Mouse (Mus musculus) E14TG2a.4 (cell line): ENCODE data around the gene Tmem98.

Source experiments
- H3K27me3 ChIP-seq: 2 replicates; pipeline ENCODE4 v1.6.1; 2014; ENCODE audit warnings: low read length, control low read depth; ENCODE audit not compliant: insufficient read depth
- H3K36me3 ChIP-seq: 2 replicates; pipeline ENCODE4 v1.6.1; 2014; ENCODE audit warnings: low read length, control low read depth; ENCODE audit not compliant: insufficient read depth
- H3K4me1 ChIP-seq: replicated peaks from 2 replicates; pipeline ENCODE4 v1.6.1; 2014; ENCODE audit warnings: low read depth, low read length, control low read depth
- H3K4me3 ChIP-seq: replicated peaks from 2 replicates; pipeline ENCODE4 v1.5.1; 2014; ENCODE audit warnings: mild to moderate bottlenecking, low read length
- H3K9me3 ChIP-seq: 2 replicates; pipeline ENCODE4 v1.6.1; 2014; ENCODE audit warnings: low read length, control low read depth
- CTCF ChIP-seq: conservative IDR thresholded peaks from 2 replicates; pipeline ENCODE4 v1.5.1; 2014; ENCODE audit warnings: low read length
- NANOG ChIP-seq: IDR thresholded peaks from 2 replicates; pipeline ENCODE4 v1.6.1; 2014; ENCODE audit warnings: borderline replicate concordance, low read length, mixed read lengths
- POU5F1 ChIP-seq: IDR thresholded peaks from 2 replicates; pipeline ENCODE4 v1.6.1; 2014; ENCODE audit warnings: low read length, borderline replicate concordance

The Tmem98 gene

DNA sequence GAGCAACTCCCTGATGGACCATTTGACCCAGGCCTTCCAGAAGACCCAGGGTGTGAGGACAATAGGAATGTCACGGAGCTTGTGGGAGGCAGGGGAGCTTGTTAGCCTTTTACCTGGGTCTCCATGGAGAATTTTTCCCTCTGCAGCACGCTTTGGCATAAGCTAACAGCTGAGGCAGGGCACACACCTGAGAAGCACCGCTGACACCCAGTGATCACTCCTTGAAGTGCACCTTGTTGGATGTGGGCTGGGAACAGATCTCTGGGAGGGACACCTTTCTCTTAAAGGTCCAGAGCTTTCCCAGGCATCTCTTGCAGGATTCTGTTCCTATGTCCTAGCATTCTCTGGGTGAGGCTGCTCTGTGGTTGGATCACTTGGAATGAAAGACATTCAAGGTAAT is 10.0 kb upstream of the Tmem98 start:
- Histone ChIP-seq H3K27me3 (no peaks in the 10 kb centered on the region; the same call in 1 of the 2 replicates), H3K36me3 (no peaks in the 10 kb centered on the region), H3K4me3 (no peak overlapping the region), H3K4me1 (0 out of 2 replicates have a peak, but pooled peaks cover 4% of the 10 kb centered on the region), H3K9me3 (peaks cover 2% of the 10 kb centered on the region)
- TF ChIP-seq NANOG (no peak), CTCF (peak; percentile 31)

DNA sequence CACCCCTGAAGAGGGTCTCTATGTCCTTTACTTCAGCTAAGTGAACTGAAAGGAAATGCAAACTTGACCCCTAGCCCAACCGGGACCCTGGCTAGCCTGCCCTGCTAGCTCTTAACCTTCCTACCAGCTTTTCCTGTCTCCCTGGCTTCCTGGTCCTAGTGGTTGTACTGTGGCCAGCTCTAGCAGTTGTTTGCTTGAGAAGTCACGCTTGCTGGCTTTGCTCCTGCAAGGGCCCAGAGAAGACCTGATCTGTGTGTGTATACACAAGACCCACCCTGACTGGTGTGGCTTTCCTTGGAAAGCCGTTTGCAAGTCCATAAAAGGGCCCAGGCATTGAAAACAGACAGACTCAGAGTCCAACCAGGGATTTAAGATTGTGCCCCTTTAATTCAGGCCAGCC is 7.3 kb upstream of the Tmem98 start:
- TF ChIP-seq CTCF (no peak), NANOG (no peak), POU5F1 (no peak)
- H3K9me3 ChIP-seq: peaks cover 6% of the 10 kb centered on the region
- peaks cover 3% of the 10 kb centered on the region; the same call in 1 of the 2 replicates for H3K27me3 ChIP-seq
- H3K4me1 ChIP-seq: peaks cover 11% of the 10 kb centered on the region
- no peaks in the 10 kb centered on the region for H3K36me3 ChIP-seq
- no peak overlapping the region for H3K4me3 ChIP-seq

DNA sequence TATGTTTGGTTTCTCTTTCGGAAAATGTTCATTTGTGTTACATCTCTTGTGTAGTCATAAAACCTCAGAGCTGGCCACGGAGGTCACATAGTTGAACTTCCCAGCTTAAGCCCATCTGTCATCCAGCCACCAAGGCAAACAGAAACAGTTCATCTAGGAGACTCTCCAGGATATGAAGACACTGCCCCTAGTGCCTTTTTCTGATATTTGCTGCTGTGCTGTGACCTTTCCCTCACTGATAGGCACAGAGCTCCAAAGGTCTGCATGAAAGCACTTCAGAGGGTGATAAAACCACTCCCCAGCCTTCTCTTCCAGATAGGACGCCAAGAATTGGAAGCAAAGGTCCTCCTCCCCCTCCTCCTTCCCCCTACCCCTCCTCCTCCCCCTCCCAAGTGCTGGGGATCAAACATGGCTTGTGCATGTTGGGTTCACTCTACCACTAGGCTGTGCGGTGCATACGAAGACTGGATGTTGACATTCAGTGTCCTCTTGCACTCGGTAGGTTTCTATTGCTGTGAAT is 1.4 kb upstream of the Tmem98 start:
- Histone ChIP-seq H3K4me3 (no peak overlapping the region), H3K36me3 (peaks cover 8% of the 10 kb centered on the region), H3K9me3 (peaks cover 6% of the 10 kb centered on the region), H3K4me1 (peaks cover 54% of the 10 kb centered on the region), H3K27me3 (peaks cover 26% of the 10 kb centered on the region)
- TF ChIP-seq NANOG (no peak), CTCF (no peak), POU5F1 (no peak)

DNA sequence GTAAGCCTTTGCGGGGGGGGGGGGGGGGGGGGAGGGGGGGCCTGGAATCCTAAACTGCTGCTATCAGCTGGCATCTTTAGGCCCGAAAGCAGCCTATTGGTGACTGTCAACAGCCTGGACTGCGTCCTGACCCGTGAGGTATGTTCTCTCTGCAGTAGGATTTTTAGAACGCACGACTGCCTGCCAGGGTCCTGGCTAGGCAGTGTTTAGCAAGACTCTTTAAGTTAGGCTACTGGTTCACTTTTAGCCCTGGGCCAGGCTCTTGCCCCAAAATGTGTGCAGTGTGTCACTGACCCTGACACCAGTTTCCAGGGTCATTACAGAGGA is 346 bp upstream of the Tmem98 start:
- H3K4me1 ChIP-seq: peaks cover 54% of the 10 kb centered on the region
- peaks cover 18% of the 10 kb centered on the region for H3K36me3 ChIP-seq
- H3K4me3 ChIP-seq: peak overlapping the region; percentile 74
- TF ChIP-seq NANOG: no peak
- no peak for TF ChIP-seq POU5F1
- no peak for TF ChIP-seq CTCF
- peaks cover 6% of the 10 kb centered on the region for H3K9me3 ChIP-seq
- H3K27me3 ChIP-seq: peaks cover 26% of the 10 kb centered on the region

DNA sequence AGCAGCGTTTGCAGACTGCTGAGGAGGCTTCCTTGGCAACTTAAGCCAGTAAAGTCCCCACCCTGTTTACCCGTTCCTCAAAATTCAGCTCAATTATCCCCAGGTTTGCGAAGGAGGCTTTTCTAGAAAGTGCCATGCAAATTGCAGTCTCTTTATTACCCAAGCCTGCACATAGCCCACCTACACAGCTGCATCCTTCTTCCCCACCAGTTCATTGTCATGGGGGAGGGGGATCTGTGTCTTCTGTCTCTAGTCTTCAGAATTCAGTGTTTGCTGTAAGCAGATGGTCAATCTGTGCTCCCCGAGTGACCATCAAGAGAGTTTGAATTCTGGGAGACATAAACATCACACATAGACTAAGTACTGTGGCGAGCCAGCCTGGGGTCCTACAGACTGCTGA is 1.2 kb downstream of the Tmem98 start:
- Histone ChIP-seq H3K4me1 (peaks cover 54% of the 10 kb centered on the region), H3K27me3 (peaks cover 26% of the 10 kb centered on the region), H3K9me3 (no peaks in the 10 kb centered on the region), H3K4me3 (peak overlapping the region; percentile 74; the same call in 1 of the 2 replicates), H3K36me3 (peaks cover 24% of the 10 kb centered on the region)
- TF ChIP-seq POU5F1 (no peak), CTCF (no peak), NANOG (no peak)

DNA sequence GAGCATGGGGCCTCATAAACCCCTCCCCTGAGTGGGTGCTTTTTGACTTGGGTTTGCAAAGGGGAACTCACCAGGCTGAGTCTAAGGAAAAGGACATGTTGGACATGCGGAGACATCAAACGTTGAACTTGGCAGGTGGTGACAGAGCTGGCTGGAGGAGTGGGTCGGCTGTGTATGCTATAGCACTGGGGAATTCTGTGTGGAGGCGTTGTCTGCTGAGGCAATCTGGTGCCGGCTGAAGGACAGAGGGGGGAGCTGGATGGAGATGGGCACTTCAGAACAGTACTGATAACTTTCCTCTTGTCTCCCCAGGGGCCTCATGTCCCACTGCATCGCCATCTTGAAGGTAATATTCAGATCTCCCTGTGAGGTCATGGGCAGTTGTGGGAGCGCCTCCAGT is 5.4 kb downstream of the Tmem98 start:
- H3K4me3 ChIP-seq: no peak overlapping the region
- H3K9me3 ChIP-seq: no peaks in the 10 kb centered on the region
- H3K36me3 ChIP-seq: peaks cover 24% of the 10 kb centered on the region
- peaks cover 13% of the 10 kb centered on the region for H3K27me3 ChIP-seq
- H3K4me1 ChIP-seq: peaks cover 62% of the 10 kb centered on the region
- TF ChIP-seq POU5F1: no peak
- no peak for TF ChIP-seq NANOG
- no peak for TF ChIP-seq CTCF

DNA sequence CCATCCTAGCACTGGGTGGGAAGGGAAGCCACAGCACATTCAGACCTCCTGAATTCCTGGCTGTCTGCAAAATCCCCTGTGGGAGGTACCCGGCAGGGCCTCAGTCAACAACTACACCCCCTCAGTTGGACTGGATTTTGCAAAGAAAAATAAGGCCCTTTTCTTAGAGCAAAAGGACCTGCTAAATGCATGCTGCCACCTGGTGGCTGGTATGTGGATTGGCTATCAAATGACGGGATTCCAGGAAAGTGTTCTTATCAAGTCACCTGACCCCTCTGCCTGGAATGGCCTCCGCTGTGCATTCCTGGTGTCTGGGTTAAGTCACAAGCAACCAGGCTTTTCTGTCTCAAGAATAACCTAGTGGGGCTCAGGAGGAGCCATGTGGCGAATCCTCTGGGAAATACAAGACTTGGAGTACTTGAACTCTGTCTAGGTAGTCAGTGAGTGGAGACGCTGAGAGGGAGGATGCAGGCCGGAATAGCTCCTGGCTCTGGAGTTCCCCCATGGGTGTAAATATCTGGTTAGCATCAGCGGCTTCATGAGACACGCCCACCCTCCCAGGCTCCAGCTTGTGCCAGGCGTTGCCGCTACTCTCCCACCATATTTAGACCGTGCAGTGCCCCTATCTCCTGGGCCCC is 8.2 kb downstream of the Tmem98 start:
- H3K4me1 ChIP-seq: peaks cover 54% of the 10 kb centered on the region
- H3K9me3 ChIP-seq: no peaks in the 10 kb centered on the region
- H3K4me3 ChIP-seq: peak overlapping the region; percentile 64
- H3K27me3 ChIP-seq: no peaks in the 10 kb centered on the region
- H3K36me3 ChIP-seq: peaks cover 20% of the 10 kb centered on the region
- peak; percentile 49; the same call in 1 of the 2 replicates for TF ChIP-seq NANOG
- peak; percentile 79 for TF ChIP-seq CTCF
- no peak for TF ChIP-seq POU5F1

DNA sequence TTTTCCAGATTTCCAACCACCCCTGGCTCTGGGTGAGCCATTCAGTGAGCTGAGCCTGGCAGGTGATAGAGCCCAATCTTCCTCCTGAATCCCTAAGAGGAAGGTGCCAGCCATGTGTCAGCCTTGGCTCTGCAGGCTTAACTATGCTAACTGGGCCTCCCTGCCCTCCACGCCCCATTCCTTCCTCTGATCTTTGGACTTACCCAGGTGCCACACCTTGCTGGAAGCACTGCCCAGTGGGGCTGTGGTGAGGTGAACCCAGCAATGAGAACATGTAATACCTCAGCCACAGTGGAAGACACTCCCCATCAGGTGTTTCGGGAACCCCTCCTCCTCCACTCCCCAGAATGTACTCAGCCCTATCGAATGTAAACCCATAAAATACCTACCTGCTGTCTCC is 10.1 kb downstream of the Tmem98 start:
- TF ChIP-seq CTCF: no peak
- TF ChIP-seq POU5F1: no peak
- TF ChIP-seq NANOG: no peak
- Histone ChIP-seq H3K4me3 (no peak overlapping the region), H3K36me3 (peaks cover 6% of the 10 kb centered on the region; the same call in 1 of the 2 replicates), H3K27me3 (no peaks in the 10 kb centered on the region), H3K4me1 (peaks cover 54% of the 10 kb centered on the region), H3K9me3 (no peaks in the 10 kb centered on the region)

DNA sequence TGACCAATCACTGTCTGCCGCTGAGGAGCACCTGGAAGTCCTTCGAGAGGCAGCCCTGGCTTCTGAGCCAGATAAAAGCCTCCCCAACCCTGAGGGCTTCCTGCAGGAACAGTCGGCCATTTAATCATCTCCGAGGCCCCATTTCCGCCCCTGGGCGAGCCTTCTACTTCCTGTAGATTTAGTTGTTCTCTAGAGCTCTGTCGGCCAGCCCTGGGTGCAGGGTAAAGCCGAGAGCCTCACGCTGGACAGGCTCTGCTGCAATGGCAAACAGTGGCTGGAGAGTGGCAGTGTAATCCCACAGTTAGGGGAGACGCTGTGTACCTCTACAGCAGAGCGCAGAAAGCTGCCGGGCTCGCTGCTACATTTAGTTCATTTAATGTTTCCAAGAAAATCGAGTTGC is 11.3 kb downstream of the Tmem98 start:
- Histone ChIP-seq H3K4me3 (peak overlapping the region; percentile 58), H3K36me3 (no peaks in the 10 kb centered on the region), H3K9me3 (no peaks in the 10 kb centered on the region), H3K27me3 (no peaks in the 10 kb centered on the region; the same call in 1 of the 2 replicates), H3K4me1 (peaks cover 54% of the 10 kb centered on the region)
- TF ChIP-seq POU5F1 (no peak), NANOG (no peak), CTCF (no peak)
